Mouse (Mus musculus) adrenal gland, postnatal 10 days (tissue): ENCODE measurements around the gene Gm40460. TPM values are rescaled to one million over a fixed set of nuclear protein-coding genes. Genes with fewer than 3 reads are reported as not detected.
A peak's percentile ranks its signal among the peaks of the same experiment; 100 is the strongest.
"Not testable (repeated sequence)": the region's sequence is repeated elsewhere in the genome, so short reads cannot be mapped to it uniquely, and the experiment has no call there.

Experiments used
- DNase-seq: peaks from one replicate; pipeline ENCODE4 v3.0.0; 2021; ENCODE audit warnings: mixed read lengths
- long read RNA-seq, 2 experiments: library from polyadenylated mRNA; stranded (forward); transcript quantifications; one replicate each; pipeline ENCODE4 v2.0.0; 2021
- total RNA-seq, 2 experiments: library from RNA; stranded (reverse); gene quantifications; 2 replicates each; pipeline ENCODE4 v1.2.3; 2021

Gene Gm40460
- not detected for total RNA-seq
- long read RNA-seq, experiment 1, result 0 reads
- long read RNA-seq, experiment 2, result 0 reads

GRCm38 (mm10) chr7:142240978-142241377, at the start of gene Gm40460:
Gm40460 (minus strand) TSS chr7:142241078.
- DNase-seq, result no peak

GRCm38 (mm10) chr7:142285910-142286612, 45.2 kb upstream of the Gm40460 start:
- DNase-seq, result not testable (repeated sequence)

- DNase-seq, result peak; percentile 68
Observed at GRCm38 (mm10) chr7:142285130-142285835, 44.4 kb upstream of the Gm40460 start.

- peak; percentile 95 for DNase-seq
Observed at GRCm38 (mm10) chr7:142284615-142285080, 43.8 kb upstream of the Gm40460 start.

- peak; percentile 70 for DNase-seq
Observed at GRCm38 (mm10) chr7:142284023-142284591, 43.2 kb upstream of the Gm40460 start.

GRCm38 (mm10) chr7:142282847-142283246, 42.0 kb upstream of the Gm40460 start:
- DNase-seq, result peak; percentile 31

- DNase-seq, result not testable (repeated sequence)
Observed at GRCm38 (mm10) chr7:142279291-142279690, 38.4 kb upstream of the Gm40460 start.

GRCm38 (mm10) chr7:142278183-142278582, 37.3 kb upstream of the Gm40460 start:
- DNase-seq, result peak; percentile 83

- DNase-seq, result not testable (repeated sequence)
Observed at GRCm38 (mm10) chr7:142274263-142274662, 33.4 kb upstream of the Gm40460 start, which contains the start of gene Gm4559. Gm4559 (minus strand) TSS chr7:142274363.

- DNase-seq, result not testable (repeated sequence)
Observed at GRCm38 (mm10) chr7:142258254-142258653, 17.4 kb upstream of the Gm40460 start, which contains the start of gene Gm2431. Gm2431 (minus strand) TSS chr7:142258354.

- DNase-seq, result peak; percentile 54
Observed at GRCm38 (mm10) chr7:142255517-142255916, 14.6 kb upstream of the Gm40460 start.

- peak; percentile 47 for DNase-seq
Observed at GRCm38 (mm10) chr7:142249824-142250223, 8.9 kb upstream of the Gm40460 start.

- no peak for DNase-seq
Observed at GRCm38 (mm10) chr7:142231540-142231939, 9.3 kb downstream of the Gm40460 start.

GRCm38 (mm10) chr7:142229871-142230270, 11.0 kb downstream of the Gm40460 start, which contains the start of gene Krtap5-5:
Krtap5-5 (minus strand) TSS chr7:142229971.
- DNase-seq, result not testable (repeated sequence)

- DNase-seq, result no peak
Observed at GRCm38 (mm10) chr7:142224518-142224917, 16.4 kb downstream of the Gm40460 start.

- not testable (repeated sequence) for DNase-seq
Observed at GRCm38 (mm10) chr7:142212136-142212535, 28.7 kb downstream of the Gm40460 start.

- DNase-seq, result no peak
Observed at GRCm38 (mm10) chr7:142211559-142211958, 29.3 kb downstream of the Gm40460 start, which contains the start of gene Gm7579. Gm7579 (plus strand) TSS chr7:142211859.

GRCm38 (mm10) chr7:142206891-142207290, 34.0 kb downstream of the Gm40460 start:
- not testable (repeated sequence) for DNase-seq

GRCm38 (mm10) chr7:142205488-142205887, 35.4 kb downstream of the Gm40460 start:
- no peak for DNase-seq

- no peak for DNase-seq
Observed at GRCm38 (mm10) chr7:142201064-142201463, 39.8 kb downstream of the Gm40460 start, which contains the start of gene Krtap5-3. Krtap5-3 (plus strand) TSS chr7:142201364.

GRCm38 (mm10) chr7:142198748-142199147, 42.1 kb downstream of the Gm40460 start:
- no peak for DNase-seq
